Mouse (Mus musculus) telencephalon, adult 2 months (tissue): ENCODE data around the gene Gm11568.
"Not testable (repeated sequence)": the region's sequence is repeated elsewhere in the genome, so short reads cannot be mapped to it uniquely, and the experiment has no call there.

ENCODE experiments used
- DNase-seq: peaks from one replicate; pipeline ENCODE4 v3.0.0-alpha.2; 2011; ENCODE audit warnings: low read depth, low spot score

The Gm11568 gene

GRCm38 (mm10) chr11:99857617-99858016 lies at the start of gene Gm11568:
Gm11568 (plus strand) TSS chr11:99857917.
- no peak for DNase-seq

DNA sequence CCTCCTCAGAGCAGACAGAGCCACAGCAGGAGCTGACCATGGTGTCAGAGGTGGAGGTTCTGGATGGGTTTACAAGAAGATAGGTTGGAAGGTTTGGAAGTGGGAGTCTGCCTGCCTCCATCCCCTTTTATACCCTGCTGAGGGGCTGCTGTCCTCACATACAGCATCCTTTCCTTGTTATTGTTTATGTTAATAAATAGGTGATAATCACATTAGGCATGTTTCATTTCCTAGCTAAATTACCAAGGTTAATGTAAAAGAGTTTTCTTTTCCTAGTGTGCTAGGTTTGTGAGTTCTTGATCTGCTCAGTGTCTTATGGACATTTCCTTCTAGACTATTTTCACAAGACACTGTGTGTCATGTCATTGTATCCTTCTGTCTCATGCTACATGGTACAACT lies 47.9 kb upstream of the Gm11568 start, which contains the start of gene Krtap4-13:
Krtap4-13 (minus strand) TSS at position 101 of the 400 bp plus-strand sequence.
- not testable (repeated sequence) for DNase-seq

- not testable (repeated sequence) for DNase-seq
These were observed 42.2 kb upstream of the Gm11568 start, which contains the start of gene Gm11564 for GRCm38 (mm10) chr11:99815566-99815965. Gm11564 (minus strand) TSS chr11:99815666.

- DNase-seq = no peak
These were observed 19.8 kb upstream of the Gm11568 start, which contains the start of gene 2300003K06Rik for GRCm38 (mm10) chr11:99837966-99838365. 2300003K06Rik (minus strand) TSS chr11:99838066.

GRCm38 (mm10) chr11:99842185-99842584 lies 15.5 kb upstream of the Gm11568 start:
- no peak for DNase-seq

- DNase-seq = no peak
These were observed 11.0 kb upstream of the Gm11568 start for GRCm38 (mm10) chr11:99846746-99847145.

DNA sequence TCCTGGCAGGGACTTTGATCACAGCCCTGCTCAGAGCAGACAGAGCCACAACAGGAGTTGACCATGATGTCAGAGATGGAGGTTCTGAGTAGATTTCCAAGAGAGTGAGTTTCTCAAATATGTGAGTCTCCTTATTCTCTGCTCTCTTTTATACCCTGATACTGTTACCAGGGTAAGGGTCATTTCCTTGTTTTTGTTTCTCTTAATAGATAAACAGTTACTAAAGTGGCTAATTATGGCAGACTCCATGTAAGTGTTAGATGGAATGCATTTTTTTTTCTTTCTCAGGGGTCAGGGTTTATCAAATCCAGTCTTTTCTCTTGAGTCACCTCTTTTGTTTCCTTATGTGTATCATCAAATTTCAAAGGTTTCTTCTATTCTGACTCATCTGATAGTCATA lies 6.2 kb upstream of the Gm11568 start, which contains the start of gene Krtap4-16:
Krtap4-16 (minus strand) TSS at position 101 of the 400 bp plus-strand sequence.
- DNase-seq = no peak

- DNase-seq = no peak
These were observed 3.6 kb upstream of the Gm11568 start for GRCm38 (mm10) chr11:99854121-99854520.

GRCm38 (mm10) chr11:99858761-99859160 lies 1.0 kb downstream of the Gm11568 start:
- DNase-seq = no peak

DNA sequence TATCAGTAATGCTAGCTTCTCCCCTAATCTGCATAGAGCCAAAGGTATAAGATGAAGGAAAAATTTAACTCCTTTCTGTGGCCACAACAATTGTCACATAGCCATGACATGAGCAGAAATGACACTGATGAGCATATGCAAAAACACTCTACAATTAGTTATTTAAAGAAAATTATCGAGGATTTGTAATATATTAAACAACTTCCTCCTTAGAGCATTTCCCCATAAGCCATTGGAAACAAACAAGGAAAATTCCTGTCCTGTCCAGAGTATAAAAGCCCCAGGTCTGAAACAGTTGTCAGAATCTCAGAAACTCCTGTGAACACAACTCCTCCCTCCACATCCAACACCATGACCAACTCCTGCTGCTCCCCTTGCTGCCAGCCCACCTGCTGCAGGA lies 6.5 kb downstream of the Gm11568 start, which contains the start of gene Gm11559:
Gm11559 (plus strand) TSS at position 301 of the 400 bp plus-strand sequence.
- DNase-seq = not testable (repeated sequence)

- DNase-seq = not testable (repeated sequence)
These were observed 15.4 kb downstream of the Gm11568 start, which contains the start of gene Krtap9-1 for GRCm38 (mm10) chr11:99873089-99873488. Krtap9-1 (plus strand) TSS chr11:99873389.

DNA sequence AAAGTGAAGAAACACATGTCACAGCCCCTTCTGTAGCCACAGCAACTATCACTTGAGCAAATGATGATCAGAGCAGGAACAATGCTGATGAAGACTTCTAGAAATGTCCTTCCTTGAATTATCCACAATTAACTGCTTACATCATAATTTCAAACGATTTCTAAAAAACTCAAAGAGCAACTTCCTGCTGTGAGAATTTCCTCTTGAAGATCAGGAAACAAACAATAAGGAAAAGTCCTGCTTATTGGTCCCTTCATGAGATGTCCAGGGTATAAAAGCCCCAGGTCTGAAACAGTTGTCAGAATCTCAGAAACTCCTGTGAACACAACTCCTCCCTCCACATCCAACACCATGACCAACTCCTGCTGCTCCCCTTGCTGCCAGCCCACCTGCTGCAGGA lies 21.2 kb downstream of the Gm11568 start, which contains the start of gene Gm11567:
Gm11567 (plus strand) TSS at position 301 of the 400 bp plus-strand sequence.
- DNase-seq = not testable (repeated sequence)

- DNase-seq = no peak
These were observed 49.9 kb downstream of the Gm11568 start, which contains the start of gene Krtap31-1 for GRCm38 (mm10) chr11:99907620-99908019. Krtap31-1 (plus strand) TSS chr11:99907920.
